Mouse (Mus musculus): ENCODE measurements around the gene Hspe1.

DNA sequence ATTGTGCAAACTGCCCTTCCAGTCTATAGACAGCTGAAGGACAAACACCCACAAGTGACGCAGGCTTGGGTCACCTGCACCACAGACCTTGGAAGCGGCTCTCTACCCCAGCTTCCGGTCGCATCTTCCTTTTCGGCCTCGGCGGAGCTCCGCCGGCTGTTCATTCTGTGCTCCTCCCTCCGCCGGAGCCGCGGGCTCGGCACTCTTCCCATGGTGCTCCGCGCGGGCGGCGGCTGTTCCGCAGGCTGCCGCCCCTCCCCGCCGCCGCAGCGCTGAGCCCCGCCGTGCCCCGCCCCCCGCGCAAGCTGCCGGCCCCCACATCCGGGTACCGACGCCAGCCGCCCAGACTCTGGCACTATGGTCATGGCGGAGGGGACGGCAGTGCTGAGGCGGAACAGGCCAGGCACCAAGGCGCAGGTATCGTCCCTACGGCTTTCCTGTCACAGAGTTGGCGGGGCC, 43.0 kb downstream of the Hspe1 start, which contains the start of gene Mob4:
- TF ChIP-seq CTCF (IDR thresholded peaks at IDR 0.05; ENCODE audit: low read depth) (no peak), EP300 (IDR thresholded peaks at IDR 0.05; ENCODE audit: low read depth) (no peak; the same call in 1 of the 2 replicates)

Measured in liver, embryonic 14.5 days (tissue).